Mouse (Mus musculus) lung, embryonic 15.5 days (tissue): ENCODE data around the gene Pmvk. TPM values are rescaled to one million over a fixed set of nuclear protein-coding genes. Genes with fewer than 3 reads are reported as not detected.
A peak's percentile ranks its signal among the peaks of the same experiment; 100 is the strongest.

Experiments
- ATAC-seq: fragments of 200-750 bp; cut with Nextera tagmentation; 2 replicates; pipeline ENCODE4 v1.8.0; 2017; ENCODE audit warnings: moderate number of reproducible peaks, borderline replicate concordance; ENCODE audit not compliant: low FRiP score, low TSS enrichment; ENCODE audit errors: extremely low read depth
- H3K27ac ChIP-seq: fragments of 300-500 bp; sonication (generic); 2 replicates; pipeline ENCODE4 v1.5.1; 2015; ENCODE audit warnings: moderate library complexity, mild to moderate bottlenecking, inconsistent platforms
- H3K27me3 ChIP-seq: fragments of 300-500 bp; sonication (generic); 2 replicates; pipeline ENCODE4 v1.6.1; 2015; ENCODE audit warnings: inconsistent platforms
- H3K36me3 ChIP-seq: fragments of 300-500 bp; sonication (generic); 2 replicates; pipeline ENCODE4 v1.6.1; 2015; ENCODE audit warnings: inconsistent platforms
- H3K4me1 ChIP-seq: fragments of 300-500 bp; sonication (generic); 2 replicates; pipeline ENCODE4 v1.6.1; 2015; ENCODE audit warnings: inconsistent platforms
- H3K4me2 ChIP-seq: fragments of 300-500 bp; sonication (generic); 2 replicates; pipeline ENCODE4 v1.6.1; 2015; ENCODE audit warnings: inconsistent platforms, mild to moderate bottlenecking, moderate library complexity
- H3K4me3 ChIP-seq: fragments of 300-500 bp; sonication (generic); 2 replicates; pipeline ENCODE4 v1.5.1; 2015; ENCODE audit warnings: mild to moderate bottlenecking, inconsistent platforms
- H3K9ac ChIP-seq: fragments of 300-500 bp; sonication (generic); 2 replicates; pipeline ENCODE4 v1.6.1; 2015; ENCODE audit warnings: inconsistent platforms
- H3K9me3 ChIP-seq: fragments of 300-500 bp; sonication (generic); 2 replicates; pipeline ENCODE4 v1.6.1; 2016; ENCODE audit warnings: inconsistent platforms
- WGBS: fragments of 180-500 bp; shearing (Covaris S2); methylation state at CpG from one replicate; pipeline ENCODE4 v1.1.7; 2015; 5-methylcytosine and 5-hydroxymethylcytosine counted together
- polyA plus RNA-seq: library from polyadenylated mRNA; unstranded; fragments of >200 nt; fragmentation: Nextera tagmentation; extraction: Ambion mirVana; gene quantifications from 2 replicates; pipeline ENCODE4 v1.2.1, GENCODE M21; 2015

The Pmvk gene
- polyA plus RNA-seq, 1 experiment from 2014 or later, result 50.5 TPM

DNA sequence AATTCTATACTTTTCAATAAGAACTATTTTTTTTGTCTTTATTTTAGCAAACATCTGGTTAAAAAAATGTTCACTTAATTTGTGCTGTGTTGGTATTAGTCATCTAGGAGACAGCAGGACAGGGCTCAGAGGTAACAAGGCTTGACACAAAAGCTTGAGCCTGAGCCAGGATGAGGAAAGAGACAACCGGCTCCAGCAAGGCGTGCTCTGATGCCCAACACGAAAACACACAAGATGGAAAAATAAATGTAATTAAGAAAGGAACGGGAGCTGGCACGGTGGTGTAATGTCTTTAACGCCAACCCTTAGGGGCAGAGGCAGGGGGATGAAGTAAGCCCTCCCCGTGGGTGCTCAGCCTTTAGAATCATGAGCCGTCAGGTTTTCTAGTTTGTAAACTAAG, 31.8 kb downstream of the Pmvk start:
- Histone ChIP-seq H3K36me3 (no peaks in the 10 kb centered on the region), H3K27ac (no peak overlapping the region), H3K27me3 (0 out of 2 replicates have a peak, but pooled peaks cover 3% of the 10 kb centered on the region), H3K4me1 (peaks cover 16% of the 10 kb centered on the region), H3K9me3 (no peaks in the 10 kb centered on the region), H3K4me2 (no peak overlapping the region), H3K9ac (no peak overlapping the region), H3K4me3 (no peak overlapping the region)
- 71% methylated on average over 8 of the region's 8 CpGs for WGBS
- no peak for ATAC-seq

DNA sequence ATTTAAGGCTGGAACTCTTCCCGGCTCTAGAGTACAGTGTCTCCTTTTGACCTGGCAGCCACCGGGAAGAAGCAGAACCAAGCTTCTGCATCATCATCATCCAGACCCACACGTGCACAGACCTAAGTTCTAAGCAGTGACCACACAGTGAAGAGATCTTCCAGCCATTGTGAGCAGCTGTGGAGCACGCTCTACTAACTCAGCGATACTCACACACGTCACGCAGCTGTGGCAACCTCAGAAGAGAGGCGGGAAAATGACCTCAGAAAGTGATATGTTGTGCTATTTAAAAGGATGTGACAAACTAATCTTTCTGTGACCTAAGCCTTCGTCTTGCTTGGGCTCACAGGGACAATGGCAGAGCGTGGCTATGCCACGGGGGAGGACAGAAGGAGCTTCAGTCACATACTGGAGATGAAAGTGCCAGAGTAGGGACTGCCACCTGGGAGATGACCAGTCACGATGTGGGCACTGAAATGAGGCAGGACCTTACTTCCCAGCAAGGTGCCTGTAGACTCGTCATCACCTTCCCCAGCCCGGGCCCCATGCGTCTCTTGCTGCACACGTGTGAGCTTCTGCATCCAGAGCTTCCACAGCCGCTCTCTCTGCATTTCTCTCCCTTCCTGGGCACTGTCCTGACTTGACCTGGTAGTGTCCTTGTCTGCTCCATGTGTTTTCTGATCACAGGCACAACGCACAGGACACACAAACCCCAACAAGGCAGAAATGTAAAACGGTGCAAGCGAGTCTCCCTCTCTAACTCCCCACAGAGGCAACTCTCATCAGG, 32.8 kb downstream of the Pmvk start:
- 55% methylated on average over 20 of the region's 20 CpGs for WGBS
- Histone ChIP-seq H3K9ac (no peak overlapping the region), H3K9me3 (no peaks in the 10 kb centered on the region), H3K4me2 (no peak overlapping the region), H3K27me3 (0 out of 2 replicates have a peak, but pooled peaks cover 3% of the 10 kb centered on the region), H3K36me3 (no peaks in the 10 kb centered on the region), H3K4me3 (no peak overlapping the region), H3K27ac (no peak overlapping the region), H3K4me1 (peaks cover 16% of the 10 kb centered on the region)
- no peak for ATAC-seq

GRCm38 (mm10) chr3:89490790-89491189, 36.4 kb downstream of the Pmvk start:
- Histone ChIP-seq H3K9me3 (no peaks in the 10 kb centered on the region), H3K4me2 (no peak overlapping the region), H3K4me3 (no peak overlapping the region), H3K36me3 (no peaks in the 10 kb centered on the region), H3K4me1 (peaks cover 17% of the 10 kb centered on the region), H3K27ac (no peak overlapping the region), H3K27me3 (no peaks in the 10 kb centered on the region), H3K9ac (no peak overlapping the region)
- WGBS, result 86% methylated on average over 3 of the region's 3 CpGs
- no peak for ATAC-seq

- H3K27me3 ChIP-seq, result no peaks in the 10 kb centered on the region
- no peaks in the 10 kb centered on the region for H3K36me3 ChIP-seq
- no peak overlapping the region for H3K4me3 ChIP-seq
- H3K4me2 ChIP-seq, result no peak overlapping the region
- no peaks in the 10 kb centered on the region for H3K9me3 ChIP-seq
- no peak for ATAC-seq
- H3K4me1 ChIP-seq, result peaks cover 17% of the 10 kb centered on the region
- no peak overlapping the region for H3K27ac ChIP-seq
- no peak overlapping the region for H3K9ac ChIP-seq
- 84% methylated on average over 5 of the region's 5 CpGs for WGBS
Observed at GRCm38 (mm10) chr3:89491559-89491958, 37.2 kb downstream of the Pmvk start.

- H3K27ac ChIP-seq, result peak overlapping the region; percentile 64
- H3K4me2 ChIP-seq, result no peak overlapping the region
- ATAC-seq, result peak; percentile 16; the same call in 1 of the 2 replicates
- no peak overlapping the region for H3K4me3 ChIP-seq
- 19% methylated on average over 8 of the region's 8 CpGs for WGBS
- H3K9me3 ChIP-seq, result no peaks in the 10 kb centered on the region
- no peaks in the 10 kb centered on the region for H3K36me3 ChIP-seq
- no peaks in the 10 kb centered on the region for H3K27me3 ChIP-seq
- H3K4me1 ChIP-seq, result peaks cover 9% of the 10 kb centered on the region
- no peak overlapping the region for H3K9ac ChIP-seq
Observed at GRCm38 (mm10) chr3:89492701-89493151, 38.4 kb downstream of the Pmvk start.

- no peak overlapping the region for H3K9ac ChIP-seq
- H3K4me3 ChIP-seq, result no peak overlapping the region
- no peaks in the 10 kb centered on the region for H3K9me3 ChIP-seq
- no peaks in the 10 kb centered on the region for H3K36me3 ChIP-seq
- H3K27me3 ChIP-seq, result no peaks in the 10 kb centered on the region
- ATAC-seq, result no peak
- H3K27ac ChIP-seq, result no peak overlapping the region
- 84% methylated on average over 5 of the region's 5 CpGs for WGBS
- peaks cover 9% of the 10 kb centered on the region for H3K4me1 ChIP-seq
- no peak overlapping the region for H3K4me2 ChIP-seq
Observed at GRCm38 (mm10) chr3:89494630-89495029, 40.3 kb downstream of the Pmvk start.

- H3K27me3 ChIP-seq, result no peaks in the 10 kb centered on the region
- H3K9me3 ChIP-seq, result no peaks in the 10 kb centered on the region
- H3K27ac ChIP-seq, result no peak overlapping the region
- H3K4me3 ChIP-seq, result no peak overlapping the region
- no peak overlapping the region for H3K4me2 ChIP-seq
- no peak for ATAC-seq
- 64% methylated on average over 3 of the region's 3 CpGs for WGBS
- peaks cover 9% of the 10 kb centered on the region for H3K4me1 ChIP-seq
- H3K36me3 ChIP-seq, result no peaks in the 10 kb centered on the region
- H3K9ac ChIP-seq, result no peak overlapping the region
Observed at GRCm38 (mm10) chr3:89496366-89496765, 42.0 kb downstream of the Pmvk start.

GRCm38 (mm10) chr3:89499696-89500095, 45.4 kb downstream of the Pmvk start:
- H3K4me3 ChIP-seq, result no peak overlapping the region
- no peak overlapping the region for H3K27ac ChIP-seq
- no peak overlapping the region for H3K9ac ChIP-seq
- no peaks in the 10 kb centered on the region for H3K36me3 ChIP-seq
- no peaks in the 10 kb centered on the region for H3K27me3 ChIP-seq
- H3K4me2 ChIP-seq, result no peak overlapping the region
- WGBS, result 44% methylated on average over 7 of the region's 7 CpGs
- H3K4me1 ChIP-seq, result no peaks in the 10 kb centered on the region
- no peak for ATAC-seq
- H3K9me3 ChIP-seq, result no peaks in the 10 kb centered on the region

GRCm38 (mm10) chr3:89501486-89501885, 47.1 kb downstream of the Pmvk start:
- no peak for ATAC-seq
- H3K4me1 ChIP-seq, result no peaks in the 10 kb centered on the region
- H3K27me3 ChIP-seq, result peaks cover 6% of the 10 kb centered on the region
- no peak overlapping the region for H3K27ac ChIP-seq
- no peaks in the 10 kb centered on the region for H3K9me3 ChIP-seq
- no peak overlapping the region for H3K9ac ChIP-seq
- no peaks in the 10 kb centered on the region for H3K36me3 ChIP-seq
- H3K4me3 ChIP-seq, result no peak overlapping the region
- no peak overlapping the region for H3K4me2 ChIP-seq

DNA sequence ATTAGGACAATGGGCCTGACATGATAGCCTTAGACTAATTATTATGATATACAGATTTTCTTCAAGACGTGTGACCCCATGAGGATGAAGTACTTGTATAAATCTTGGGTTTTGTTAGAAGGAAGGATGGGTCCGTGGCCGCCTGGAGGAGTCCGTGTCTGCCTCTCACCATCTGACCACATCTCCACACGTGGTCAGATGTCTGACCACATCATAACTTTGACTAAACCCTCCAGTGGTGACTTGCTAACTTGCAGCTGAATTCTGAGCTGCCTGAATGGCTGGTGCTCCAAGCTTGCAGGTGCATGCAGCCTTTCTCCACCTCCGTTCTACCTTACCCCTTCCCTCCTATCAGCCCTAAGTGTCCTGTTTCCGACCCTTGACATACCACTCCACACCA, 48.2 kb downstream of the Pmvk start:
- H3K9me3 ChIP-seq, result no peaks in the 10 kb centered on the region
- peaks cover 16% of the 10 kb centered on the region for H3K27me3 ChIP-seq
- H3K4me1 ChIP-seq, result no peaks in the 10 kb centered on the region
- 58% methylated on average over 7 of the region's 7 CpGs for WGBS
- no peak for ATAC-seq
- H3K9ac ChIP-seq, result no peak overlapping the region
- no peak overlapping the region for H3K4me2 ChIP-seq
- no peak overlapping the region for H3K4me3 ChIP-seq
- no peak overlapping the region for H3K27ac ChIP-seq
- no peaks in the 10 kb centered on the region for H3K36me3 ChIP-seq

DNA sequence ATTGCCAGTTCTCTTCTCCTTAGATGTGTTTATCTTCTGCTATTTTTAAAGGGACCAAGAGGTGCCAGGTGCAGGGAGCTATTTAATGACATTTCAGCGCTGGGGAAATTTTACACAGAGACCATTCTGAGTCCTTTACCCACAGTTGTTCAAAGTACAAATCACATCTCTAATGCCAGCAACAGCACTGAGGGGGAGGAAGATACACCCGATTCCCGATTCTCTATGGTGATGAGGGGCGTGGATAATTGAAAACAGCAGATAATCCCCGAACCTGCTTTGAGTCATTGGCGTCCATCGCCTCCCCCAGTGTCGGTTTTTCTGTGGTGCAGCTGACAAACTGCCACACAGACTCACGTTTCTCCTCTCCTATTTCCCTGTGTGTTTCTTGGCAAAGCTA, 53.7 kb downstream of the Pmvk start:
- H3K27me3 ChIP-seq, result peaks cover 48% of the 10 kb centered on the region
- no peak overlapping the region for H3K27ac ChIP-seq
- no peaks in the 10 kb centered on the region for H3K4me1 ChIP-seq
- no peaks in the 10 kb centered on the region for H3K9me3 ChIP-seq
- H3K9ac ChIP-seq, result no peak overlapping the region
- ATAC-seq, result no peak
- no peaks in the 10 kb centered on the region for H3K36me3 ChIP-seq
- no peak overlapping the region for H3K4me2 ChIP-seq
- H3K4me3 ChIP-seq, result no peak overlapping the region
- 36% methylated on average over 9 of the region's 9 CpGs for WGBS

DNA sequence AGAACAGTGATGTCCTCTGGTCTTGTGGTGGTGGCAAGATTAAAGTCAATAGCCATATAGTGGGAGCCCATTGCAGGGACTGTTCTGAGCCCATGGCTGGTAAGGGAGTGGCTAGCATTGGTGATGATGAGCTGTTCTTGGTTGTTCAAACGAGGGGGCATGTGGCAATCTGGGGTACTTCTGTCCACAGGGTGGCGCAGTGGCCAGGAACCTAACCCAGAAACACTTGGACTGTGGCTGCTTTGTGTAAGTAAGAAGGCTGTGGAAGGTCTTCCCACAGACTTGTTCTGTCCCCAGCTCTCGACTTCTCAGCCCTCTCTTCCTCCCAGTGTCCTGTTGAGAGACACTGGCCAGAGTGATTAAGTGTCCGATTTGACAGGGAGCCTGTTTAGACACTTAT, 56.6 kb downstream of the Pmvk start:
- Histone ChIP-seq H3K4me2 (0 out of 2 replicates have a peak overlapping the region, but pooled peaks have one; percentile 8), H3K27me3 (peaks cover 47% of the 10 kb centered on the region), H3K9ac (no peak overlapping the region), H3K36me3 (no peaks in the 10 kb centered on the region), H3K9me3 (no peaks in the 10 kb centered on the region), H3K27ac (no peak overlapping the region), H3K4me3 (no peak overlapping the region), H3K4me1 (0 out of 2 replicates have a peak, but pooled peaks cover 3% of the 10 kb centered on the region)
- no peak for ATAC-seq
- WGBS, result 12% methylated on average over 4 of the region's 4 CpGs
